Mouse (Mus musculus) testis, adult 2 months (tissue): ENCODE data around the gene Dscam. TPM values are rescaled to one million over a fixed set of nuclear protein-coding genes. Genes with fewer than 3 reads are reported as not detected.

Experiments
- H3K27ac ChIP-seq: fragments of 200-500 bp; 2 replicates; pipeline ENCODE4 v1.5.1; 2012; ENCODE audit warnings: low read depth, low read length; ENCODE audit not compliant: control insufficient read depth, insufficient read depth
- H3K27me3 ChIP-seq: fragments of 200-500 bp; 2 replicates; pipeline ENCODE4 v1.6.1; 2012; ENCODE audit warnings: mild to moderate bottlenecking, low read length, moderate library complexity; ENCODE audit not compliant: control insufficient read depth, insufficient read depth
- H3K36me3 ChIP-seq: fragments of 200-500 bp; 2 replicates; pipeline ENCODE4 v1.6.1; 2012; ENCODE audit warnings: mild to moderate bottlenecking, low read length; ENCODE audit not compliant: control insufficient read depth, insufficient read depth
- H3K4me1 ChIP-seq: fragments of 200-500 bp; 2 replicates; pipeline ENCODE4 v1.6.1; 2012; ENCODE audit warnings: low read length; ENCODE audit not compliant: control insufficient read depth, insufficient read depth
- H3K4me3 ChIP-seq: fragments of 200-500 bp; 2 replicates; pipeline ENCODE4 v1.5.1; 2012; ENCODE audit warnings: low read depth, mild to moderate bottlenecking, low read length, moderate library complexity, mixed read lengths; ENCODE audit not compliant: control insufficient read depth
- CTCF ChIP-seq: fragments of 200-500 bp; IDR thresholded peaks from 2 replicates; pipeline ENCODE4 v1.5.1; 2012; ENCODE audit warnings: low read depth, mild to moderate bottlenecking, inconsistent platforms, low read length, moderate library complexity; ENCODE audit not compliant: control insufficient read depth, insufficient read depth, insufficient replicate concordance
- POLR2A ChIP-seq: fragments of 200-500 bp; IDR thresholded peaks from 2 replicates; pipeline ENCODE4 v1.6.1; 2012; ENCODE audit warnings: low read depth, mild to moderate bottlenecking, inconsistent platforms, low read length, moderate library complexity; ENCODE audit not compliant: control insufficient read depth
- polyA plus RNA-seq: library from polyadenylated mRNA; depleted of rRNA; stranded (reverse); fragments of >200 nt; gene quantifications from 2 replicates; pipeline ENCODE4 v1.2.3, GENCODE M21; 2012

The Dscam gene
- polyA plus RNA-seq, 1 experiment = 0.94 TPM

DNA sequence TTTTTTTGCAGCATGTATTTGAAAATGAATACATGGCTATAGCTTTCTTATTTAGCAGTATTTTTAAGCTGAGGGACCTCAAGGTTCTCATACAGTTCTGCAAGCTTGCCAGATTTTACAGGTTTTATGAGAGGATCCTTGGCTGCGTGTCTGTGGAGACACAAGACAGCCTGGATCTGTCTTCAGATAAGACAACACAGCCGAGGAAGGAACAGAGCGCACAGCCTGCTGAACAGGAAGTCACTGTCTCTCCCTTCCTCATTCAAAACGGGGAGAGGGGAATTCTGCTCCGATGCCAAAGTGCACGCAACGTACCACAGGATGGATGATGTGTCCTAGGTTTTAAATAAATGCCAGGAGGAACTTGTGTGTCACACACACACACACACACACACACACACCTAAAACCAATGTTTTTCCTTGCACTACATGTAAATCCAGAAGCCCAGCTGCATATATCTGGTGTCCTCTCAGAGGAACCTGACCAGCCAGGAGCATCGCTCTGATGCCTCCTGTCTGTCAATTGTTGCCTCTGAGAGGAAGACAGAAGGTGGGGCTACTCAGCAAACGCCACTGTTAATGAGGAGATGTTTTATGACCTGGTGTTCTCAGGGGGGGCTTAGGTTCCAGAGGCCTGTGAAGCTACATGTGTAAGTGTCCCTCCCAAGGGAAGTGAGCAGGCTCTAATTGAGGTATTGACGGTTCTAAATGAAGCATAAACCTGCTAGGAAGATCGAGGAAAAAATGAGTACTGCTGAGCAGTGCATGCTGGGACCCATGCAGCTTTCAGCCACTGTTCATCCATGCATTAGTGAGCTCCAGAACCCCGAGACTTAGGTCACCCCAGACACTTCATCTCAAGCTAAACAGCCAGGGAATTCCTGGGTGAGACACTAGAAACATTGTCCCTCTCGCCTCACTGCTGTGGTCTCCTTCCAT lies 442.4 kb downstream of the Dscam start:
- TF ChIP-seq POLR2A (no peak), CTCF (no peak)
- Histone ChIP-seq H3K4me3 (no peak overlapping the region), H3K4me1 (no peaks in the 10 kb centered on the region), H3K36me3 (no peaks in the 10 kb centered on the region), H3K27ac (no peak overlapping the region), H3K27me3 (no peaks in the 10 kb centered on the region)

GRCm38 (mm10) chr16:96725071-96725724 lies 445.4 kb downstream of the Dscam start:
- Histone ChIP-seq H3K36me3 (no peaks in the 10 kb centered on the region), H3K4me3 (peak overlapping the region; percentile 33), H3K4me1 (no peaks in the 10 kb centered on the region), H3K27ac (no peak overlapping the region), H3K27me3 (no peaks in the 10 kb centered on the region)
- TF ChIP-seq POLR2A (no peak), CTCF (no peak)

DNA sequence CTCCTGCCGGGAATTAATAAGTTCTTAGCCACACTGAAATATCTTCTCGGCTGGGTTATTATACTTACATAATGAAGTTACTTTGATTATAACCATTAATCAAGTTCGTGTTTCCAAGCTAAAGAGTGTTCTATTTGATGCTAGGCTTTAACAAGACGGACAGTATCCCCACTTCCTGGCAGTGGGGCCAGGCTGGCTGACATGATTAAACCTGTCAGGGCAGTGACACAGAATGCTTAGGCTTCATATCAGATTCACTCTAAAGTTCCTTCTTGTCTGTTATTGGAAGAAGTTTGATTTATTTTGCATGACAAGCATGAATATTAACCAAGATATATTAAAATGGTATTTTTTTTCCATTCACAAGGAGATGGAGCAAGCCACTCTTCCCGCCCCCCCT lies 446.0 kb downstream of the Dscam start:
- H3K4me1 ChIP-seq = no peaks in the 10 kb centered on the region
- H3K36me3 ChIP-seq = no peaks in the 10 kb centered on the region
- TF ChIP-seq CTCF (no peak), POLR2A (no peak)
- no peaks in the 10 kb centered on the region for H3K27me3 ChIP-seq
- no peak overlapping the region for H3K27ac ChIP-seq
- no peak overlapping the region for H3K4me3 ChIP-seq

GRCm38 (mm10) chr16:96724123-96724522 lies 446.4 kb downstream of the Dscam start:
- Histone ChIP-seq H3K36me3 (no peaks in the 10 kb centered on the region), H3K27ac (no peak overlapping the region), H3K27me3 (no peaks in the 10 kb centered on the region), H3K4me1 (no peaks in the 10 kb centered on the region), H3K4me3 (peak overlapping the region; percentile 63)
- TF ChIP-seq POLR2A (no peak), CTCF (no peak)

DNA sequence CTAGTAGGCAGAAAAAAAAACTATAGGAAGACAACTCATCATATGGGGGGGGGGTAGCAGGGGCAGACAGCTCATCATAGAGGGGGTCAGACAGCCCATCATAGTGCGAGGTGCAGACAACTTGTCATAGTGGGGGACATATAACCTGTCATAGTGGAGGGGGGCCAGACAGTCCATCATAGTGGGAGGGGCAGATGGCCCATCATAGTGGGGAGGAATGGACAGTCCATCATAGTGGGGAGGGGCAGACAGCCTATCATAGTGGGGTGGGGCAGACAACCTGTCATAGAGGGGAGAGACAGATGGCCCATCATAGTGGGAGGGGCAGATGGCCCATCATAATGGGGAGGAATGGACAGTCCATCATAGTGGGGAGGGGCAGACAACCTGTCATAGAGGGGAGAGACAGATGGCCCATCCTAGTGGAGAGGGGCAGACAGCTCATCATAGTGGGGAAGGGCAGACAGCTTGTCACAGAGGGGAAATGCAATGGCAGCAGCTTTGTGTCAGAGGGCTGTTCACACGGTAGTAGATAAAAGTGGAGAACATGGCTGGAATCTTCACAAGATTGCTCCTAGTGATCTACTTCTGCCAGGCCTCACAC lies 447.4 kb downstream of the Dscam start:
- TF ChIP-seq POLR2A = peak; percentile 46; the same call in 1 of the 2 replicates
- TF ChIP-seq CTCF = no peak
- no peaks in the 10 kb centered on the region for H3K27me3 ChIP-seq
- no peaks in the 10 kb centered on the region for H3K4me1 ChIP-seq
- H3K27ac ChIP-seq = no peak overlapping the region
- H3K36me3 ChIP-seq = no peaks in the 10 kb centered on the region
- peak overlapping the region; percentile 75 for H3K4me3 ChIP-seq

DNA sequence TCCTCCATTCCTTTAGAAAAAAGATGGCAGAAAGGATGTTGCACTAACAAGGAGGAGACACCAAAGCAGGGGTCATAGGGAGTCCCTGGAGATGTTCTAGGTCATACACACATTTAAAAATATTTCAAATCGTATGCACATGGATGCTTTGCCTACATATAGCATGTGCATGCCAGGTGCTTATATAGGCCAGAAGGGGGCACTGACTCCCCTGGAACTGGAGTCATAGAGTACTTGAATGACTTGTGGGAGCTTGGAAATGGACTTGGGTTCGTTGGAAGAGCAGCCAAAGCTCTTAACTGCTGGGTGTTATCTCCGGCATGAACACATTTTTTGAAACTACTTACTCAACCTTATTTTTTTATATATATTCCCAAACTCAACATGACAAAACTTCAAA lies 448.4 kb downstream of the Dscam start:
- Histone ChIP-seq H3K4me3 (no peak overlapping the region), H3K27ac (no peak overlapping the region), H3K27me3 (no peaks in the 10 kb centered on the region), H3K36me3 (no peaks in the 10 kb centered on the region), H3K4me1 (no peaks in the 10 kb centered on the region)
- TF ChIP-seq POLR2A = no peak
- TF ChIP-seq CTCF = no peak

DNA sequence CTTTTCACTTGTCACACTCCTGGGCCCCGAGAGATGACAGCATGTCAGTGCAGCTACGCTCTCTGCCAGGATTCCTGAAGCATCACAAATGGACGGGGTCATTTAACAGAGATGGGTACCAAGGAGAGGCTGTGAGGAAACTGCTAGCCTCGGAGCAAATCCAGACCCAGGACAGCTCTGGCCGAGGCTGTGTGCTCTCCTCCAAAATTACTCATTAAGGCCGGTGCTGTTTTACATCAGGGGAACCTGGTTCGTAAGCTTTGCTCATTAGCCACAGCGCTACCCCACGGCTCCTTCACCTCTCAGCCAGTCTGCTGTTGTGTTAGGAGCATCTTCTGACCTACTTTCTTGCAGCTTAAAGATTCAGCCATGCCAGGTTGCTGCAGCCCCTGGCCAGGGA lies 449.3 kb downstream of the Dscam start:
- Histone ChIP-seq H3K36me3 (no peaks in the 10 kb centered on the region), H3K27ac (no peak overlapping the region), H3K4me3 (no peak overlapping the region), H3K27me3 (no peaks in the 10 kb centered on the region), H3K4me1 (no peaks in the 10 kb centered on the region)
- TF ChIP-seq POLR2A (no peak), CTCF (no peak)
